Mouse (Mus musculus) heart, postnatal 36 days (tissue): ENCODE measurements at regions not wholly inside any gene's neighbourhood (a gene's known extent, or its start where the extent isn't known, plus 50 kb on each side); places are given as distances from the start of the nearest gene placed in this dataset.

Source experiments
- DNase-seq, 2 experiments: peaks; one replicate each; pipeline ENCODE4 v3.0.0; 2021 to 2022
- intact Hi-C: fragments of 180-260 bp; cut with DNase I; formaldehyde crosslinking; loops from one replicate; pipeline ENCODE4 v1.15.1; 2025

DNA sequence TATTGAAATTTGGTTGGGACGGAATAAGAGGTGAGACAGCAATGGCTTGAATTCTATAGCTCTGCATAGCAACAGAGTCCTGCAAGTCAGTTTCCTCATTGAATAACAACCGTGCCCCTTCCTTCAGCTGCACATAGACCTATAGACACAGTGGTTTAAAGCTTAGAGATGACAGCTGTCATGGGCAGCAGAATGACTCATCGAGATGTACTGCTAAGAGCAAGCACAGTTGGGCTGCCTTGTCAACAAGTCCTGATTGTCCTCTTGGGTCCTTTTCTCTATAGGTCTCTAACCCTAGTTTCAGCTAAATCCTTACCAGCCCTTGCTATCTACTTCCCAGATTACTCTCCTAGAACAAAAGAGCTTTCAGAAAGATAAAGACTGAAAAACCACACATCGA, 417.9 kb downstream of the Adgrl2 start:
- no peak for DNase-seq

GRCm38 (mm10) chr3:148564716-148565115, 425.6 kb downstream of the Adgrl2 start:
- no peak for DNase-seq
- intact Hi-C loops: no loop called here

More for the DNA sequence above, 417.9 kb downstream of the Adgrl2 start:
- intact Hi-C loops: no loop called here

GRCm38 (mm10) chr3:148561211-148561610, 429.1 kb downstream of the Adgrl2 start:
- DNase-seq: no peak
- intact Hi-C loops: no loop called here

DNA sequence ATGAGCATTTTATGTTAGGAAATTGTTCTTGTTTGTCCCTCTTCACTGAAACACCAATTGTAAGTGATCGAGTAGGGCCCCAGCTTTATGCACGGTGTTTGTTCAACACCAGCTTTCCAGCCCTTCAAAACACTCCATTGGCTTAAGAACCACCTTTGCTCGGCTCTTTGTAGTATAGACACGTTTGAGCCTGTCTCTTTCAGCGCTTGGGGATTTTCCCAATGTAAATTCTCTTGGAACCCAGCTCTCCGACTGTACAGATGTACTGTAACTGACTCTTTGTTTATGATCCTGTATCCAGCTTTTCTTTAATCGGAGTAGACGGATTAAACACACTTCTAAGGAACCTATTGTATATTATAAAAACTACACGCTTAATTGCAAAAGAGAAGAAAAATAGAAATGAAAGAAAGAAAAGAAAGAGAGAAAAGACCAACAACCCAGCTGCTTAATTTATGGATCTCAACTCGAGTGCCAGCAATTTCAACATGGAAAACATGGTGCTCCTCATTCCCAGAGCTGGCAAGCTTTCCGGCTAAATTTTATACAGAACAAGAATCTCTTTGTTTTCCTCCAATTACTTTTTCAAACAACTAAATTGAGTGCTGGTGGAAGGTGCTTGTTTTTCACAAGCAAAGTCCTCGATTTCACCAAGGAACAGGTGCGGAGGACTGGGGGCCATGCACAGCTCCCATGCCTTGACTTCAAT, 430.4 kb downstream of the Adgrl2 start:
- intact Hi-C loops: no loop called here
- no peak for DNase-seq

- no peak for DNase-seq
- intact Hi-C loops: no loop called here
Measured at GRCm38 (mm10) chr3:148558592-148559157, 431.7 kb downstream of the Adgrl2 start.

GRCm38 (mm10) chr3:148555324-148555723, 435.0 kb downstream of the Adgrl2 start:
- intact Hi-C loops: no loop called here
- no peak for DNase-seq

DNA sequence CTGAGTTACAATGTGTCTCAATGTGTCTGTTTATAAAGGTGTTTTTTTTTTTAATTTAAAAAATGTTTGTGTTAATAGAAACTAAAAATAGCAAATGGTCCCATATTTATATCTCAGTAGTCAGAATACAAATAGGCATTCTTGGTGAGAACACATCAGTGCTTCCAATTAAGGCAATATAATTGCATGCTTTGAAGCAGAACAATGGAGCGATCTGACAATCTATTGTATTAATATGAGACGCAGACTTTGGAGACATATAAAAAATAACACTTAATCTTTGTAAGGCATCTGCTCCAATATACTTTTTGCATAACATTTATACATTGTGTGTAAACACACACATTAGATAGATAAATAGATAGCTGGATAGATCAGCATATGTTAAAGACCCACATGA, 439.6 kb downstream of the Adgrl2 start:
- no peak for DNase-seq
- intact Hi-C loops: no loop called here

DNA sequence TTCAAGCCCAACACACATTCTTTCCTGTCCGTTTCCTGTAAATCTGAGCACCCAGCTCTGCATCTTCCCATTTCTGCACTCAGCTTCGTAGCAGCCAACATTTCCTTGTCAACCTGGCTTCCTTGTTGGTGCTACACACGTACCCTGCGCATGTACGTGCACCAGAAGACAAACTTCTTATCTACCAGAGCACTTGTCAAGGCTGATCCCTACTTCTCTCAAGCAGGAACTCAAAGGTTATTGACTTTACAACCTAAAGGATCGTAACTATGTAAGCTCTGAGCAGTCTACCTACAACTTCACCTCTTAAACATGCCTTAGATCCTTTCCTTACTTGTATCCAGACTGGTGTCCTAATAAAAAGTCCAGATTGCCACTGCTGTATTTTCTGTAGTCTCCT, 445.4 kb downstream of the Adgrl2 start:
- intact Hi-C loops: no loop called here
- DNase-seq: no peak

- intact Hi-C loops: no loop called here
- DNase-seq: no peak
Measured at GRCm38 (mm10) chr3:148542217-148542616, 448.1 kb downstream of the Adgrl2 start.

GRCm38 (mm10) chr3:148537669-148538271, 452.6 kb downstream of the Adgrl2 start:
- no peak for DNase-seq
- intact Hi-C loops: no loop called here

DNA sequence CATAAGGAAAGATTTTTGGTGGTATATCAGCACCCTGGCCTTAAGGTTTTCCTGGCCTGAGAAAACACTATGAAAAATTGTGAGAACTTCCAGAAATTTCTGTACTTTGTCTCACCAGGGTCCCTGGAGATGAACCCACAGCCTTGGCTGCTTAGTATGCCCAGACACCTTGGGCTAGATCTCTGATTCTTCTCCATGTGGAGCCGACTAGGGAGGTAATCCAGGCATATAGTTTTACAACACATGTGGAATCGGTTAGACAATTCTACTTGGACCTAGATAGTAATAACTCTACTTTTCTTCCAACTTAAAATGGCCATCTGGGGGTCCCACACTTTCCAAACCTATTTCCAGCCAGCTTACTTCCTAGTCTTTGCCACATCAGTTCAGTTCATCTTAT, 460.5 kb downstream of the Adgrl2 start:
- intact Hi-C loops: no loop called here
- no peak for DNase-seq

GRCm38 (mm10) chr3:148510381-148510780, 480.0 kb downstream of the Adgrl2 start:
- intact Hi-C loops: no loop called here
- DNase-seq: no peak

DNA sequence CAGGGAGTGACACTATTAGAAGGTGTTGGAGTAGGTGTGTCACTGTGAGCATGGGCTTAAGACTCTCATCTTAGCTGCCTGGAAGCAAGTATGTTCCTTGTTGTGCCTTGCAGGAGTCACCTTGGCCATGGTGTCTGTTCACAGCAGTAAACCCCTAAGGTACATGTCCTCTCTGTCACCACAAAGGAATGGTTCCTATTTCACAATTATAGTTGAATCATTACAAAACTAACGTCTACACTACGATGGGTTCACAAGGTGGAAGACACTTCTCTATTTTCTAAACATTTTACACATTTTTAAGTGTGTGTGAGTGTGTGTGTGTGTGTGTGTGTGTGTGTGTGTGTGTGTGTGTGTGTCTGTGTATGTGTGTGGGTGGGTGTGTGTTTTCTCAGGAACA, 485.4 kb downstream of the Adgrl2 start:
- DNase-seq: no peak
- intact Hi-C loops: no loop called here

GRCm38 (mm10) chr3:148503432-148503831, 486.9 kb downstream of the Adgrl2 start:
- DNase-seq: no peak
- intact Hi-C loops: no loop called here

DNA sequence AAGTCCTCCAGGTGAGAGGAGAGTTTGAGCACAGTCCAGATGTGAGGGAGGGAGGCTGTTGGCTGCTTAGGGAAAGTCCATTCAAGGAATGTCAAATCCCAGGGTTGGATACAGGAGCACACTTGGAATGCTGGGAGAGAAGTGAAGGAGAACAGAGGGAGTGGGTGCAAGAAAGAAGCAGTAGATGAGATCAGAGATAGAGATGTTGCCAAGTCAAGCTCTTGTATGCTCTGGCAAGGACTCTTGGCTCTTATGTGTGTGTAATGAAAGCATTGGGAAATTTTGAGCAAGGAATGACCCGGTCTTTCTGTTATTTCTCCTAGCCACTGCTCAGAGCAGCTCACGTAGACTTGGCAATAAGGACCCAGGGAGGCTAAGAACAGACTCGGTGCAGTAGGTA, 488.6 kb downstream of the Adgrl2 start:
- no peak for DNase-seq
- intact Hi-C loops: no loop called here

DNA sequence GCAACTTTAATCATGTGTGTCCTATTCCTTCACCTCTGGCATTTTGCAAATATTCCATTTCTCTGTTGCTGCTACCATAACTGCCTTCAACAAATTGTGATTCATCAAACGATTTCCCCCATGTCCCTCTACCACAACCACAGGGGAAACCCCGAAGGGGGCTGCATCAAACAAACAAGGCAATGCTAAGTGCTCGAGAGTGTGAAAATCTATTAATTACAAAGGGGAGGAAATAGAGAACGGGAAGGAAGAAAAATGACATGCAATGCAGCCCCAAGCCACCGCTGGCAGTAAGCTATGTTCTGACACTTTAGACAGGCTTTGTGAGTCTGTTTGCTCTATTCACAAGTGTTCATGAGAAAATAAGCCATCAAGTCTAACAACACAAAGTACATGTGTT, 493.7 kb downstream of the Adgrl2 start:
- DNase-seq: no peak
- intact Hi-C loops: no loop called here

DNA sequence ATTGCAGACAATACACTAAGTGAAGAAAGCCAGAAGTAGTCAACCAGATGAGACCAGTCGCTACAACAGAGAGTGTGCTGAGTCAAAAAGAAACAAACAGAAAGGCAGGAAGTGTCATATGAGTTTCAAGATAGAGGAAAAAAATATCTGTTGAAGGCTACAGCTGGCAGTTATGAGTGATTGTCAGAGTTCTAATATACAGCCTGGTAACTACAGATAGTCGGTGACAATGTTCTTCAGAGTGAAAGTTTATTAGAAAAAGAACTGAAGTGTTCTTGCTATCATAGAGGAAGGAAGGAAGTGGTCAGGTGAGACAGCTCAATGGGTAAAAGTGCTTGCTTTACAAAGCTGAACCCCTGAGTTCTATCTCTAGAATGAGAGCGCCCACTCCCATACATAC, 499.1 kb downstream of the Adgrl2 start:
- intact Hi-C loops: no loop called here
- DNase-seq: no peak

GRCm38 (mm10) chr3:148489201-148489600, 501.2 kb downstream of the Adgrl2 start:
- no peak for DNase-seq

DNA sequence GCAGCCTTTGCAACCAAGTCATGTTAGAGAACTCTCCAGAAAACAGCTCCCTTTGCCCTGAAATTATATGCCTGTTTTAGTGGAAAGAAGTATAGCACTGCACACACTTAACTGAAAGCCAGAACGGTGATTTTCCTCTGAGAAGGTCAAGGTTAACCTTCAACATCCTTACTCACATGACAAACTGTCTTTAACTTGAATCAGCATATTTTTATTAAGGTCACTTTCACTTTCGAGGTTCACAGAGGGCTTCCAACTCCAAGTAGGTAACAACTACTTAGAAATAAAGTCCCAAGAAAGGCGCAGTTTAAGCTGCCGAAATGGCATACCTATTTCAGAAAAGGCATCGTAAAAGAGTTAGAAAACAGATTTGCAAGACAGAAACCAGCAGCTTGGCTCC, 502.4 kb downstream of the Adgrl2 start:
- intact Hi-C loops: no loop called here
- DNase-seq: no peak

More at GRCm38 (mm10) chr3:148489201-148489600, 501.2 kb downstream of the Adgrl2 start:
- intact Hi-C loops: no loop called here

GRCm38 (mm10) chr3:148475862-148476261, 514.5 kb downstream of the Adgrl2 start:
- intact Hi-C loops: no loop called here
- DNase-seq: no peak

DNA sequence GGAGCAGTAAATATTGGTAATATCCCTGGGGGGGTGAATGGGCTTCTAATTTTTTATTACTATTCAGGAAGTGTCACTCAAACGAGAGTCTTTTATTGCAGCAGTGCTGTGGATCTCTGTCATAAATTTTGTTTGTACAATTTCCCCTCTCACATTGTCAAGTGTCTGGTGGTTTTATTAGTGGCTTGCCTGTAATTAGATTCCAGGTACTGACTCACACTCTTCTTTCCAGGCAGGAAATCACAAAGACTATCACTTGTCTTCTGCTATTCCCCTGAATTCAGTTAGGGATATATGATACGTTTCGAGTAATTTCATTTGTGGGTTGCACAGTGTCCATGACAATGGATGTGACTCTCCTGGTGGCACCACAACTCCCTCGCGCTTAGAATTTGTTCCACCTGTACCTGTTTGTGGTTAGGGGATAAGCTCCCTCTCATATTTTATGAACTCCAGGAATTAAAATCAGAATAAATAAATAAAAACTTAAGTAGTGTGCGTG, 517.4 kb downstream of the Adgrl2 start:
- DNase-seq: no peak
- intact Hi-C loops: no loop called here

GRCm38 (mm10) chr3:148465456-148465855, 524.9 kb downstream of the Adgrl2 start:
- no peak for DNase-seq
- intact Hi-C loops: no loop called here
